Mouse (Mus musculus): ENCODE data around the gene Enah. TPM values are rescaled to one million over a fixed set of nuclear protein-coding genes. Genes with fewer than 3 reads are reported as not detected.

Gene Enah
- polyA plus RNA-seq, 1 experiment from 2014 or later: 35.6 TPM

DNA sequence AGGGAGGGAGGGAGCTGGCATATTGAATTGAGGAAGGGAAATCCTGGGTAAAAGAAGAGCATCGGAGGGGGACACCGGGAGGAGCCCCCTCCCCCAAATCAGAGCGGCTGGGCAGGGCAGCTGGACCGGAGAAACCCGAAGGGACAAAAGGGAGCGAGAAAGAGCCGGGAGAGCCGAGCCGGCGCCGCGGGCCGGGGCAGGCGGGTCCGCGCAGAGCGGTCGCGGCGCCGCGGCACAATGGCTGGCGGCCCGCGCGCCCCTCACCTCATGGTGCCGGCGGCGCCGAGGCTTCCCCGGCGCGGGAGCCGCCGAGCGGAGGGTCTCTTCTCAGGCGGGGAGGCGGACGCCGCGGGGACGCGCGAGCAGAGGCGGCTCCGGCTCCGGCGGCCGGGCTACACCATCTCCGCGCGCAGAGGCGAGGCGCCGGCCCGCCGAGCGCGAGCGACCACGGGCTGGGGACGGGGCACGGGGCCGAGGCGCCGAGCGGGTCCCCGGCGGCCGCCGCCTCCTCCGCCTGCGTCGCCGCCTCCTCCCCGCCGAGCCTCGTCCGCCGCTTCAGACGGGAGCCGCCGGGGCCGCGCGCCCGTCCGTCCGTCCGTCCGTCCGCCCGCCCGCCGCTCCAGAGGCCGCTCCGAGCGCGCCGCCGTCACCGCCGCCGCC lies 394 bp downstream of the Enah start:
- under 1% methylated on average over 54 of the region's 104 CpGs for WGBS
- Histone ChIP-seq H3K4me2 (ENCODE audit: low read length) (peak overlapping the region; percentile 56), H3K27ac (ENCODE audit: low read length) (peak overlapping the region; percentile 98), H3K4me1 (replicated peaks; ENCODE audit: control insufficient read depth, insufficient read depth, low read length) (peaks cover 22% of the 10 kb centered on the region), H3K4me3 (replicated peaks; ENCODE audit: low read length) (peak overlapping the region; percentile 79), H3K9me3 (ENCODE audit: control insufficient read depth, low read length) (no peaks in the 10 kb centered on the region), H3K9ac (replicated peaks; ENCODE audit: low read depth, low read length) (peak overlapping the region; percentile 94), H3K36me3 (ENCODE audit: control insufficient read depth, insufficient read depth) (no peaks in the 10 kb centered on the region), H3K27me3 (replicated peaks; ENCODE audit: control insufficient read depth, insufficient read depth, low read length) (no peaks in the 10 kb centered on the region)
- ATAC-seq: peak; percentile 69

DNA sequence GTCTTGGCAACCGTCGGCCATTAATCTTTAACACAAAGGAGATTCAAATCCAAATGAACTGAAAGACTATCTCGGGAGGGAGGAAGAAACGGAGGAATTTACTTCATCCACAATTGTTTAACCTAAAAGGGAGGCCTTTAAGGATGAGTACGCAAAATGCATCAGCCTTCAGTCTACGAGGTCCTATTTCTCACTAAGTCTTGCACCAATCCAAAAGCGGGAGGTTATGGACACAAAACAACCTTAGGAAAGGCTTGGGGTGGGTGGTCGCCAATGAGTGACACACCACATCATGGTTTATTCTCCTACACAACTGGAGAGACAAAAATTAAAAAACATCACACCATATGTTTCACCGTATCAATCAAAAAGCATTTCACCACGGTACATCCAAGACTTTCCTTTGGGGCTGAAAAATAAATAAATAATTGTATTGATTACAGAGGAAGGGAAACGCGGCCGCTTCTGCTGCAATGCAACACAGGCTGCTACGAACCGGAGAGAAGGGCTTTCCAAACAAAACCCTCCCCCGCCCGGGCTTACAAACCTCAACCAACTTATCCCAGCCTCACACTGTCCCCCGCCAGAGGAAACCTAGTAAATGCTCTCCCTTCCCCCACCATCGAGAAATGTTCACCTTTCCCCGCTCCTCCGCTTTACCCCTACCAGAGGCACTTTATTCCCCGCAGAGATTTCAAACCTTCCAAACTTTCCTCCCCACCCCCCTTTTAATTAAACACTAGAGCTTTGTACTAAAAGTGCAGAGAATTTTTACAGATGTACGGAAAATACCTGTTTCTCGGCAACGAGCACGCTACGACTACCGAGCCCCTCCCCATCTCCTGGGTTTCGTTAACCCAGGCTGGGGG lies 1.2 kb downstream of the Enah start:
- Histone ChIP-seq H3K27me3 (replicated peaks; ENCODE audit: control insufficient read depth, insufficient read depth, low read length) (no peaks in the 10 kb centered on the region), H3K9me3 (ENCODE audit: control insufficient read depth, low read length) (no peaks in the 10 kb centered on the region), H3K27ac (ENCODE audit: low read length) (peak overlapping the region; percentile 98), H3K4me2 (ENCODE audit: low read length) (peak overlapping the region; percentile 56), H3K4me3 (replicated peaks; ENCODE audit: low read length) (peak overlapping the region; percentile 79), H3K36me3 (ENCODE audit: control insufficient read depth, insufficient read depth) (no peaks in the 10 kb centered on the region), H3K4me1 (replicated peaks; ENCODE audit: control insufficient read depth, insufficient read depth, low read length) (peaks cover 25% of the 10 kb centered on the region), H3K9ac (replicated peaks; ENCODE audit: low read depth, low read length) (peak overlapping the region; percentile 94)
- ATAC-seq: peak; percentile 24
- WGBS: under 1% methylated on average over 29 of the region's 29 CpGs

DNA sequence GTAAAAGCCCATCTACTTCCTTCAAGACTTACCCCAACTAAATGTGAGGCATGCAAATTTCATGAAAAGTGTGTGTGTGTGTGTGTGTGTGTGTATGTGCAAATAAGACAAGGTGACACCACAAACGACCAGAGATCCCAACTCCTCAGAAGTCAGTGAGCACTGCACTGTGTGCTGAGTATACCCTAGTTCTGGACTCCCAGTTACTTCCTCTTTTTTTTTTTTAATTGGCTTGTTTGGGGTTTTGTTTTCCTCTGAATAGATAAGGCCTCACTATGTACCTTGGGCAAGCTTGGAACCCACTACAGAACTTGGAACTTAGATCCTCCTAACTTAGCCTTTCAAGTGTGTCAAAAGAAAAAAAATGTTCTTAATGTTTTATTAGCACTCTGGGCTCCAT lies 14.0 kb downstream of the Enah start:
- H3K27me3 ChIP-seq (replicated peaks; ENCODE audit: control insufficient read depth, insufficient read depth, low read length): no peaks in the 10 kb centered on the region
- no peak overlapping the region for H3K9ac ChIP-seq (replicated peaks; ENCODE audit: low read depth, low read length)
- no peaks in the 10 kb centered on the region for H3K4me1 ChIP-seq (replicated peaks; ENCODE audit: control insufficient read depth, insufficient read depth, low read length)
- no peak for ATAC-seq
- H3K36me3 ChIP-seq (ENCODE audit: control insufficient read depth, insufficient read depth): no peaks in the 10 kb centered on the region; the same call in 1 of the 2 replicates
- H3K4me2 ChIP-seq (ENCODE audit: low read length): no peak overlapping the region
- WGBS: 77% methylated on average over 1 of the region's 1 CpGs
- no peak overlapping the region for H3K27ac ChIP-seq (ENCODE audit: low read length)
- no peaks in the 10 kb centered on the region for H3K9me3 ChIP-seq (ENCODE audit: control insufficient read depth, low read length)
- H3K4me3 ChIP-seq (replicated peaks; ENCODE audit: low read length): no peak overlapping the region

DNA sequence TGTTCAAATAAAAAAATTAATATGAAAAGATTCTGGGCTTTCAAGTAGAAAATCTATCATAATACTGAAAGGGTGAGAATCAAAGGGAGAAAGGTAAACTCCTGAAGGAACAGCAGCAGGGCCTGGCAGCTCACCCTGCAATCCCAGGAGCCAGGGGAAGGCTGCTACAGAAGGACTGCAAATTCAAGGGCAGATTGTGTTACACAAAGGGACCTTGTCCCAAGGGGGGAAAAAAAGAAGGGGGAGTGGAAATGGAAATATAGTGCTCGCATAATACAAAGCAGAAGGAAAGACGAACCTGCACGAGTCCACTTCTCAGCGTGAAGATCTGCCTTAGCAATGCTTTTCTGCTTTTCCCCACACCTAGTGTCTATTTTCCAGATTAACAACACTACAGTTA lies 21.1 kb downstream of the Enah start:
- 36% methylated on average over 4 of the region's 4 CpGs for WGBS
- Histone ChIP-seq H3K4me1 (replicated peaks; ENCODE audit: control insufficient read depth, insufficient read depth, low read length) (peaks cover 37% of the 10 kb centered on the region), H3K27me3 (replicated peaks; ENCODE audit: control insufficient read depth, insufficient read depth, low read length) (no peaks in the 10 kb centered on the region), H3K4me2 (ENCODE audit: low read length) (no peak overlapping the region), H3K4me3 (replicated peaks; ENCODE audit: low read length) (no peak overlapping the region), H3K27ac (ENCODE audit: low read length) (no peak overlapping the region), H3K9ac (replicated peaks; ENCODE audit: low read depth, low read length) (no peak overlapping the region), H3K9me3 (ENCODE audit: control insufficient read depth, low read length) (no peaks in the 10 kb centered on the region), H3K36me3 (ENCODE audit: control insufficient read depth, insufficient read depth) (no peaks in the 10 kb centered on the region)
- ATAC-seq: no peak

DNA sequence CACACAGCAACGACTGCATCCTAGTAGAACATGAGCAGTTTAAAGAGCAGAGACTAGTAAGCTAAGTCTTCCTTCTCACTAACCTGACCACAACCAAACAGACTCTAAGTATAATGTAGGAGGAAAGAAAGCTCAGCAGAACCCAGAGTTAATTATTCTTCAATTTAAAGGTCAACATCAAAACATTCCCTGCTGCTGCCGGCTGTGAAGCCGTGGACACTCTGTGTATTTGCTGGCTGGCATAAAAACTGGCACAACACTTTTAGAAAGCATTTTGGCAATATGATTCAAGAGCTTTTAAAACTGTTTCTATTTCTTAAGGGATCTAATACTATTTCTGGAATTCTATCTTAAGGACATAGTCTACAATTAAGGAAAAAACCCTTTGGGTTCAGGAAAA lies 22.0 kb downstream of the Enah start:
- Histone ChIP-seq H3K4me1 (replicated peaks; ENCODE audit: control insufficient read depth, insufficient read depth, low read length) (peaks cover 40% of the 10 kb centered on the region), H3K4me3 (replicated peaks; ENCODE audit: low read length) (no peak overlapping the region), H3K9me3 (ENCODE audit: control insufficient read depth, low read length) (no peaks in the 10 kb centered on the region), H3K9ac (replicated peaks; ENCODE audit: low read depth, low read length) (no peak overlapping the region), H3K27ac (ENCODE audit: low read length) (no peak overlapping the region), H3K36me3 (ENCODE audit: control insufficient read depth, insufficient read depth) (no peaks in the 10 kb centered on the region), H3K4me2 (ENCODE audit: low read length) (no peak overlapping the region), H3K27me3 (replicated peaks; ENCODE audit: control insufficient read depth, insufficient read depth, low read length) (no peaks in the 10 kb centered on the region)
- no peak for ATAC-seq
- WGBS: 55% methylated on average over 3 of the region's 3 CpGs

DNA sequence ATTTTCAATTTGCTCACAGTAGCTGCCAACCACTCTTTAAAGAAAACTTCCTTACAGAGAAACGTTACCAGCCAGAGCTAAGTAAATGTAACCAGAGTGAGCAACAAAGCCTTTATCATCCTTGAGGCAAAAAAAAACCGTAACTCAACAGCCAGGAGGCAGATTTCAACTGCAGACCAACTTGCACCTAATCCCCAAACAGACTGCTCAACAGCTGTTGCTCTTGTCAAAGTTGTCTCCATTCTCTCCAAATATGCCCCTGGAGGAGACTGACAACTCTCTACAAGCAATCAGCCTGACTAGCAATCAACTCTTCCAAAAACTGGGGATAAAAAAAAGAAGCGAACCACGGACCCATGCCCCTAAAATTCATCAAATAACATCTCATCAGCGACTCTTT lies 26.2 kb downstream of the Enah start:
- no peaks in the 10 kb centered on the region for H3K27me3 ChIP-seq (replicated peaks; ENCODE audit: control insufficient read depth, insufficient read depth, low read length)
- 45% methylated on average over 5 of the region's 5 CpGs for WGBS
- ATAC-seq: no peak
- no peak overlapping the region for H3K4me2 ChIP-seq (ENCODE audit: low read length)
- peaks cover 36% of the 10 kb centered on the region for H3K4me1 ChIP-seq (replicated peaks; ENCODE audit: control insufficient read depth, insufficient read depth, low read length)
- no peak overlapping the region; the same call in 1 of the 2 replicates for H3K27ac ChIP-seq (ENCODE audit: low read length)
- no peaks in the 10 kb centered on the region for H3K9me3 ChIP-seq (ENCODE audit: control insufficient read depth, low read length)
- no peak overlapping the region for H3K4me3 ChIP-seq (replicated peaks; ENCODE audit: low read length)
- no peaks in the 10 kb centered on the region for H3K36me3 ChIP-seq (ENCODE audit: control insufficient read depth, insufficient read depth)
- H3K9ac ChIP-seq (replicated peaks; ENCODE audit: low read depth, low read length): no peak overlapping the region

DNA sequence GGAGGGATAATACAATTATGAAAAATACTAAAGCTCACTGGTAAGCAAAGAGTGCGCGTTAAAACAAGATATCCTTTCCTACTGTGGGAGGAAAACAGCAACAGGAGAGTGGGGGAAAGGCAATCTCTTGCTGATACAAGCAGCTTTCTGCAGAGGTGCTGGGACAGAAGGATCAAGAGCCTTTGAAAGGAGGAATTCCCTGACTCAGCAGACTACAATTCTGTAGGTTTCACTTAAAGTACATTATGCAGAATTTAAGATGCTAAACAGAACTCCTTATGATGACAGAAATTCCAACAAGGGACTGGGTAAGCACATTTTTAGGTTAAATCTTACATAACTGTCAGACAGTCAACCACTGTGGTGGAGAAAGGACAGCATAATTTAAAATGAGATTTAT lies 31.4 kb downstream of the Enah start:
- H3K9ac ChIP-seq (replicated peaks; ENCODE audit: low read depth, low read length): no peak overlapping the region
- no peak overlapping the region for H3K4me3 ChIP-seq (replicated peaks; ENCODE audit: low read length)
- 0 out of 2 replicates have a peak, but pooled peaks cover 2% of the 10 kb centered on the region for H3K9me3 ChIP-seq (ENCODE audit: control insufficient read depth, low read length)
- H3K4me1 ChIP-seq (replicated peaks; ENCODE audit: control insufficient read depth, insufficient read depth, low read length): peaks cover 11% of the 10 kb centered on the region
- H3K27ac ChIP-seq (ENCODE audit: low read length): no peak overlapping the region
- no peak overlapping the region for H3K4me2 ChIP-seq (ENCODE audit: low read length)
- ATAC-seq: no peak
- WGBS: 80% methylated on average over 2 of the region's 2 CpGs
- no peaks in the 10 kb centered on the region for H3K27me3 ChIP-seq (replicated peaks; ENCODE audit: control insufficient read depth, insufficient read depth, low read length)
- no peaks in the 10 kb centered on the region for H3K36me3 ChIP-seq (ENCODE audit: control insufficient read depth, insufficient read depth)

DNA sequence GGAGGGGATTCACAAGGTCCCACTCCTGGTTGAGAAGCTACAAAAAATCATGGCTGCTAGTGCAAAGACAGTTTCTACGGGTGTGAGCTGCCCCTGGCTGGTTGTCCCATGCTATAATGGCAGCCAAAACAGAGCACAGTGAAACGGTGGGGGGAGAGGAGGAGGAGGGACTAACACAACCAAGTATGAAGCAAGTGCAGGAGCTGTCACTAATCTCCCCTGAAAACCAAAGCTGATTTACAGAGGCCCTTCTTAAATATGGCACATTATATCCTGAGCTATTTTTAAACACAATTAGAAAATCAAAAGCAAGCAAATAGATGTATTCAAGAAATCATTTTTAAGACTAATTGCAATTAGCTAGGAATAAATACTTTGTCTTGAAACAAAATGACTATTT lies 32.6 kb downstream of the Enah start:
- H3K4me2 ChIP-seq (ENCODE audit: low read length): no peak overlapping the region

DNA sequence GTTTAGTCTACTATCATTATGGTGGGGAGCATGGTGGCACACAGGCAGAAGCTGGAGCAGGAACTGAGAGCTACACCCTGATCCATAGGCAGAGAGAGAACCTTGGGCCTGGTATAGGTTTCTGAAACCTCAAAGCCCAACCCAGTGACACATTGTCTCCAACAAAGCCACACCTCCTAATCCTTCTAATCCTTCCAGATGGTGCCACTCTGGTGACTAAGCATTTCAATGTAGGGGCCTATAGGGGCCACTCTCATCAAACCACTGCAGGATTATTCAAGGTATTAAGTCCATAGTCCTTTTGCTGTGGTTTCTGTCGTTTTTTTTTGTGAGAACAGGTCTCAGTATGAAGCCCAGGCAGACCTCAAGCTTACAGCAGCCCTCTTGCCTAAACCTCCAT lies 33.9 kb downstream of the Enah start:
- Histone ChIP-seq H3K27me3 (replicated peaks; ENCODE audit: control insufficient read depth, insufficient read depth, low read length) (no peaks in the 10 kb centered on the region), H3K9me3 (ENCODE audit: control insufficient read depth, low read length) (0 out of 2 replicates have a peak, but pooled peaks cover 2% of the 10 kb centered on the region), H3K4me2 (ENCODE audit: low read length) (no peak overlapping the region), H3K9ac (replicated peaks; ENCODE audit: low read depth, low read length) (no peak overlapping the region), H3K4me1 (replicated peaks; ENCODE audit: control insufficient read depth, insufficient read depth, low read length) (peaks cover 14% of the 10 kb centered on the region), H3K27ac (ENCODE audit: low read length) (no peak overlapping the region), H3K36me3 (ENCODE audit: control insufficient read depth, insufficient read depth) (no peaks in the 10 kb centered on the region), H3K4me3 (replicated peaks; ENCODE audit: low read length) (no peak overlapping the region)
- ATAC-seq: no peak
- 78% methylated on average over 1 of the region's 1 CpGs for WGBS

More for the DNA sequence above, 32.6 kb downstream of the Enah start:
- H3K27me3 ChIP-seq (replicated peaks; ENCODE audit: control insufficient read depth, insufficient read depth, low read length): no peaks in the 10 kb centered on the region
- no peak overlapping the region for H3K4me3 ChIP-seq (replicated peaks; ENCODE audit: low read length)
- 0 out of 2 replicates have a peak, but pooled peaks cover 2% of the 10 kb centered on the region for H3K9me3 ChIP-seq (ENCODE audit: control insufficient read depth, low read length)
- WGBS: 12% methylated on average over 2 of the region's 2 CpGs
- H3K27ac ChIP-seq (ENCODE audit: low read length): no peak overlapping the region
- no peaks in the 10 kb centered on the region for H3K36me3 ChIP-seq (ENCODE audit: control insufficient read depth, insufficient read depth)
- H3K4me1 ChIP-seq (replicated peaks; ENCODE audit: control insufficient read depth, insufficient read depth, low read length): peaks cover 11% of the 10 kb centered on the region
- no peak overlapping the region for H3K9ac ChIP-seq (replicated peaks; ENCODE audit: low read depth, low read length)
- no peak for ATAC-seq

All from forebrain, embryonic 16.5 days (tissue).